Comparison of ENCODE assay signal across 9 mouse cellular contexts in genomic region chr9:25482322-25482998, GRCm38 (mm10). TPM values are rescaled to one million over a fixed set of nuclear protein-coding genes. Genes with fewer than 3 reads are reported as not detected.
DNase-seq lines count a peak whose midpoint lies in the region; ATAC-seq and TF ChIP-seq lines count a peak whose summit lies in the region.
"Had no signal": no experiment of that assay in that cellular context is flagged by ENCODE, and none has a peak within 500 bp of the region (broad histone marks: within the 10 kb centered on the region; RNA-seq: fewer than 3 reads in every experiment).

No protein-coding gene starts in this region.

- no peak for TF ChIP-seq POLR2A in heart, adult 2 months (IDR thresholded peaks at IDR 0.05; ENCODE audit: insufficient read depth, low read depth, low read length)

- no peak for TF ChIP-seq CTCF in heart, adult 2 months (IDR thresholded peaks at IDR 0.05)

- intact Hi-C loops in heart, adult 2 months (cut with DNase I): loop anchor here (2.0 to 5.0 kb wide), 5 partner anchors 90 to 330 kb away; partner anchors contain the start of genes Herpud2 and Sept7
- intact Hi-C loops in left cerebral cortex, postnatal 4 days (cut with DNase I): loop anchor here (5.0 kb wide), 1 partner anchor 165 kb away; no protein-coding TSS in a partner anchor

- H3K27ac ChIP-seq in heart, adult 2 months: peak overlapping the region; percentile 91
- H3K27ac ChIP-seq in limb, embryonic 12.5 days: no peak overlapping the region

- H3K4me3 ChIP-seq in heart, adult 2 months: peak overlapping the region; percentile 95
- peak overlapping the region; percentile 72 for H3K4me3 ChIP-seq in limb, embryonic 12.5 days (replicated peaks)

- 25% methylated on average over 22 of the region's 22 CpGs for WGBS in heart, adult 2 months
- 46% methylated on average over 22 of the region's 22 CpGs for WGBS in limb, embryonic 12.5 days

- ATAC-seq in limb, embryonic 12.5 days (ENCODE audit: insufficient number of reproducible peaks, insufficient read depth, low FRiP score, low TSS enrichment, low read depth): no peak

- 0 out of 2 replicates have a peak, but pooled peaks cover 2% of the 10 kb centered on the region for H3K79me2 ChIP-seq in heart, adult 2 months (replicated peaks; ENCODE audit: control insufficient read depth, insufficient read depth, low read length)

- no peaks in the 10 kb centered on the region for H3K27me3 ChIP-seq in heart, adult 2 months (ENCODE audit: control insufficient read depth, insufficient read depth, low read length)
- H3K27me3 ChIP-seq in limb, embryonic 12.5 days: no peaks in the 10 kb centered on the region
- H3K27me3 ChIP-seq: Patski had no signal

- H3K36me3 ChIP-seq in heart, adult 2 months (ENCODE audit: control insufficient read depth, insufficient read depth, low read length): peaks cover 10% of the 10 kb centered on the region
- peaks cover 4% of the 10 kb centered on the region; the same call in 1 of the 2 replicates for H3K36me3 ChIP-seq in limb, embryonic 12.5 days

- peak; percentile 37 for DNase-seq in cerebellum, adult 9-11 months
- DNase-seq in cerebellum, postnatal 4 days (ENCODE audit: low spot score in 2 of 2): no peak
- peak; percentile 4 for DNase-seq in ES-CJ7 (ENCODE audit: low read depth, low spot score)
- DNase-seq in heart, adult 2 months: peak in 1 of 2 experiments; percentile 56
- DNase-seq in natural killer cell, adult 2 months (ENCODE audit: low spot score in 2 of 2): peak; percentile 5 to 9
- DNase-seq in left cerebral cortex, postnatal 4 days: no peak
- DNase-seq in layer of hippocampus, postnatal 25 days (ENCODE audit: extremely low spot score in 1 of 2, low spot score in 1 of 2): no peak

- H3K9me3 ChIP-seq in limb, embryonic 12.5 days: no peaks in the 10 kb centered on the region

- peak overlapping the region; percentile 72 for H3K4me2 ChIP-seq in limb, embryonic 12.5 days

- no peak for TF ChIP-seq EP300 in heart, adult 2 months (IDR thresholded peaks at IDR 0.05; ENCODE audit: insufficient read depth, low read depth, low read length)

- H3K4me1 ChIP-seq in heart, adult 2 months (ENCODE audit: control insufficient read depth, insufficient read depth, low read length): peaks cover 23% of the 10 kb centered on the region
- peaks cover 43% of the 10 kb centered on the region for H3K4me1 ChIP-seq in limb, embryonic 12.5 days (replicated peaks)

- peak overlapping the region; percentile 59 for H3K9ac ChIP-seq in heart, adult 2 months (ENCODE audit: low read depth, low read length)
- H3K9ac ChIP-seq in limb, embryonic 12.5 days (replicated peaks): peak overlapping the region; percentile 74

RNA-seq across cellular contexts. Expression of gene Eepd1, which starts 1.1 kb away (rescaled TPM):
- total RNA-seq in heart, adult 2 months (2021): 10 to 100 TPM; 18.9 to 23.3 TPM
- polyA plus RNA-seq in heart, adult 2 months (2012; rRNA removed): 16.7 and 21.3 TPM in 2 replicates
- polyA plus RNA-seq in limb, embryonic 12.5 days (2016; fragmentation: Nextera tagmentation; extraction: Ambion mirVana): 24.1 and 24.3 TPM in 2 replicates
- total RNA-seq in left cerebral cortex, postnatal 4 days (2021): 10 to 100 TPM; 17.2 to 17.5 TPM
- 10 to 100 TPM; 13.8 to 16.4 TPM for total RNA-seq in layer of hippocampus, postnatal 25 days (2021)

Comparison
In these comparisons a context has a peak if more than half of its experiments do, and no peak if none do; other contexts are left out.
1. DNase-seq: peak in cerebellum, adult 9-11 months (single experiment), ES-CJ7 (single experiment) and natural killer cell, adult 2 months (2 of 2); none in cerebellum, postnatal 4 days (0 of 2), left cerebral cortex, postnatal 4 days (single experiment) and layer of hippocampus, postnatal 25 days (0 of 2).